Mouse (Mus musculus) embryonic facial prominence, embryonic 10.5 days (tissue): ENCODE measurements at regions not wholly inside any gene's neighbourhood (a gene's known extent, or its start where the extent isn't known, plus 50 kb on each side); places are given as distances from the start of the nearest gene placed in this dataset.

Experiments
- DNase-seq: peaks from one replicate; pipeline ENCODE4 v3.0.0-alpha.2; 2017; ENCODE audit warnings: low spot score
- H3K27ac ChIP-seq: fragments of 300-500 bp; sonication (generic); replicated peaks from 2 replicates; pipeline ENCODE4 v1.5.1; 2016; ENCODE audit warnings: mild to moderate bottlenecking
- H3K27me3 ChIP-seq: fragments of 300-500 bp; sonication (generic); replicated peaks from 2 replicates; pipeline ENCODE4 v1.6.1; 2016; ENCODE audit warnings: low read depth, mild to moderate bottlenecking; ENCODE audit not compliant: poor library complexity, severe bottlenecking
- H3K36me3 ChIP-seq: fragments of 300-500 bp; sonication (generic); replicated peaks from 2 replicates; pipeline ENCODE4 v1.6.1; 2016; ENCODE audit warnings: mild to moderate bottlenecking, moderate library complexity
- H3K4me1 ChIP-seq: fragments of 300-500 bp; sonication (generic); 2 replicates; pipeline ENCODE4 v1.6.1; 2016
- H3K4me3 ChIP-seq: fragments of 300-500 bp; sonication (generic); 2 replicates; pipeline ENCODE4 v1.5.1; 2016; ENCODE audit warnings: mild to moderate bottlenecking, moderate library complexity
- H3K9me3 ChIP-seq: fragments of 300-500 bp; sonication (generic); 2 replicates; pipeline ENCODE4 v1.6.1; 2016; ENCODE audit warnings: mild to moderate bottlenecking
- WGBS: fragments of 180-500 bp; shearing (Covaris S2); methylation state at CpG from one replicate; pipeline ENCODE4 v1.1.7; 2016; 5-methylcytosine and 5-hydroxymethylcytosine counted together

GRCm38 (mm10) chr1:71900106-71901074, 247.4 kb upstream of the Fn1 start:
- WGBS, result 86% methylated on average over 9 of the region's 9 CpGs
- Histone ChIP-seq H3K4me1 (peaks cover 39% of the 10 kb centered on the region), H3K36me3 (no peaks in the 10 kb centered on the region), H3K4me3 (no peak overlapping the region), H3K9me3 (no peaks in the 10 kb centered on the region), H3K27me3 (no peaks in the 10 kb centered on the region), H3K27ac (no peak overlapping the region)
- no peak for DNase-seq

DNA sequence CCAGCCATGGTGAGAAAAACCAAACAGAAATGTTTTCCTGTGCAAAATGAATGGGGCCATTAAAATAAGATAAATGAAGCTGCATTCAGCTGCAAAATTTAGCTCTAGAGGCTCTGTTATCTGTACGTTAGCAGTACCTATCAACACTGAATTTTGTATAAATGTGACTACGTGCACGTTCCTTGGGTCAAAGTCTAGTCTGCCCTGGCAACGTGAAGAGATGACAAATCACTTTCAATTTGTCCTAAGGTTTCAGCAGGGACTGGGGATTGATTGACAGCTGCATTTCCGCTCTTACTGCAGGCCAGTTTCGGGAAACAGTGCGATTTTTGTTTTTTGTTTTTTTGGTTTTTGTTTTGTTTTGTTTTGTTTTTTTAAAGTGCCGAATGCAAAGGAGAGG, 246.1 kb upstream of the Fn1 start:
- Histone ChIP-seq H3K36me3 (no peaks in the 10 kb centered on the region), H3K4me1 (peaks cover 39% of the 10 kb centered on the region), H3K9me3 (no peaks in the 10 kb centered on the region), H3K27me3 (no peaks in the 10 kb centered on the region), H3K27ac (no peak overlapping the region), H3K4me3 (no peak overlapping the region)
- DNase-seq, result no peak
- 56% methylated on average over 8 of the region's 8 CpGs for WGBS

- no peaks in the 10 kb centered on the region for H3K9me3 ChIP-seq
- H3K4me1 ChIP-seq, result peaks cover 45% of the 10 kb centered on the region
- no peaks in the 10 kb centered on the region for H3K27me3 ChIP-seq
- no peak overlapping the region for H3K4me3 ChIP-seq
- no peak overlapping the region for H3K27ac ChIP-seq
- DNase-seq, result no peak
- WGBS, result 86% methylated on average over 6 of the region's 6 CpGs
- no peaks in the 10 kb centered on the region for H3K36me3 ChIP-seq
These were observed 245.2 kb upstream of the Fn1 start for GRCm38 (mm10) chr1:71898198-71898597.

DNA sequence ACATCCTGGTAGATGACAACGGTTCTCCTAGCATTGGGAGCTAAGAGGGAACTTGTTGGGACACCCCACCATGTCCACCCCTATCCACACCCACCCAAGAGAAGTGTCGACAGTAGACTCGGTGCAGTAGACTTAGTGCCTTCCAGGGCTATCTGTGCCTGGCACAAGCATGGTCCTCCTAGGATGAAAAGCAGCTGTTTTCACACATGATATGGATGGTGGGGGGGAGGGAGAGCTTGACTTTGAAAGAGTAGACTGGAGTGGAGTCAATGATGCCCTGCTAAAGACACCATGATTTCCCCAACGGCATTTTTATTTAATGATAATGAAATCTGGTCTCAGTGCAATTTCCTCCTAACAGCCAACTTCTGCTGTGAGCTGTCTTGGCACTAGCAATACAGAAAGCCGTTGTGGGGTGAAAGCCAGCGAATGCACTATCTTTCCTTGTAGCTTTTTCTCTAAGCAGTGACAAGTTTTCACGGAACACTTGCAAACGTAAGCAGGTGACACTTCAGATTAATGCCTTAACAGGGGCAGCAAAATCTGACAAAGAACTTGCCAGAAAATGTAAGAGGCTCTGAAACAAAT, 244.6 kb upstream of the Fn1 start:
- H3K4me3 ChIP-seq, result no peak overlapping the region
- H3K9me3 ChIP-seq, result no peaks in the 10 kb centered on the region
- WGBS, result 90% methylated on average over 8 of the region's 8 CpGs
- H3K36me3 ChIP-seq, result no peaks in the 10 kb centered on the region
- no peak for DNase-seq
- H3K27ac ChIP-seq, result no peak overlapping the region
- H3K27me3 ChIP-seq, result no peaks in the 10 kb centered on the region
- H3K4me1 ChIP-seq, result peaks cover 46% of the 10 kb centered on the region

- 66% methylated on average over 11 of the region's 11 CpGs for WGBS
- 0 out of 2 replicates have a peak overlapping the region, but pooled peaks have one; percentile 19 for H3K27ac ChIP-seq
These were observed 243.2 kb upstream of the Fn1 start for GRCm38 (mm10) chr1:71896141-71896725.

DNA sequence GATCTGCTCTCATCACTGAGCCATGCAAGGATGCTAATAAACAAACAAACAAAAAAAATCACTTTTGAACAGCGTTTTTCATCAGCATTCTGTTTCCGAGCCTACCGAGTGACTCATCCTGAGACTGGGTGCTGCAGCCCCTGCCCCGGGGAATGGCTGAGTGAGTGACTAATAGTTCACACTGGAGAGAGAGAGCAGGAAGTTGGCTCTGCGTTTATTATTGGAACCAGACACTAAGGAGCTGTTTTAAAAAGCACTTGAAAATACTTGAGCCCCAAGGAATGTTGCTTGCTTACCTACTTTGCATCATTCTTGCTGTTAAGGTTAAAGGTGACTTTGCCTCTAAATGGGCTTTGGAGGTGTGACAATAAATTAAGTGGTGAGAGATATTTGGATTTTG, 240.6 kb upstream of the Fn1 start:
- WGBS, result 32% methylated on average over 5 of the region's 5 CpGs
- no peaks in the 10 kb centered on the region; the same call in 1 of the 2 replicates for H3K27me3 ChIP-seq
- H3K4me1 ChIP-seq, result peaks cover 30% of the 10 kb centered on the region
- no peaks in the 10 kb centered on the region for H3K9me3 ChIP-seq
- DNase-seq, result peak; percentile 40
- no peak overlapping the region for H3K4me3 ChIP-seq
- no peak overlapping the region for H3K27ac ChIP-seq
- H3K36me3 ChIP-seq, result no peaks in the 10 kb centered on the region

More at GRCm38 (mm10) chr1:71896141-71896725, 243.2 kb upstream of the Fn1 start:
- DNase-seq, result no peak
- Histone ChIP-seq H3K4me3 (no peak overlapping the region), H3K4me1 (peaks cover 46% of the 10 kb centered on the region), H3K27me3 (no peaks in the 10 kb centered on the region; the same call in 1 of the 2 replicates), H3K36me3 (no peaks in the 10 kb centered on the region), H3K9me3 (no peaks in the 10 kb centered on the region)

DNA sequence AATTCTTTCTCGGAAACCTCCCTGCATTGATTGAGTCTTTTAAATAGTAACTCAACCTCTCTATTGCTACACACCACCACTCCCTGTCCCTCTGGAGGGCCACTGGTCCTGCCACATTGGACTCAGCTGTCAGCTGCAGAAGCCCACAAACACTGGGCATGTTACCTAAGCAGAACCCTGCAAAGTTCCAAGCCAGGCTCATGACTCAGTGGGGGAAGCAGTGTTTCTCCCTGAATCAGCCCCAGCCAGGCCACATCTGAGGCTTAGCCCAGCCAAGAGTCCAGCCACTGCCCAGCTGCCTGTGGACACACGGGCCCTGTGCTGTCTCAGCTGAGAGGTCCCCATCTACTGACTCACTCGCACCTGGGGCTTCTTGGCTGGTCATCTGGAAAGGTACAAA, 234.8 kb upstream of the Fn1 start:
- H3K27ac ChIP-seq, result no peak overlapping the region
- DNase-seq, result no peak
- H3K36me3 ChIP-seq, result no peaks in the 10 kb centered on the region
- H3K4me3 ChIP-seq, result no peak overlapping the region
- no peaks in the 10 kb centered on the region; the same call in 1 of the 2 replicates for H3K4me1 ChIP-seq
- no peaks in the 10 kb centered on the region for H3K9me3 ChIP-seq
- 89% methylated on average over 3 of the region's 3 CpGs for WGBS
- H3K27me3 ChIP-seq, result no peaks in the 10 kb centered on the region; the same call in 1 of the 2 replicates

GRCm38 (mm10) chr1:71886903-71887302, 233.9 kb upstream of the Fn1 start:
- H3K9me3 ChIP-seq, result no peaks in the 10 kb centered on the region
- H3K4me3 ChIP-seq, result no peak overlapping the region
- H3K27me3 ChIP-seq, result no peaks in the 10 kb centered on the region; the same call in 1 of the 2 replicates
- 93% methylated on average over 6 of the region's 6 CpGs for WGBS
- H3K4me1 ChIP-seq, result no peaks in the 10 kb centered on the region; the same call in 1 of the 2 replicates
- no peak for DNase-seq
- H3K27ac ChIP-seq, result no peak overlapping the region
- H3K36me3 ChIP-seq, result no peaks in the 10 kb centered on the region

- H3K4me1 ChIP-seq, result peaks cover under 1% of the 10 kb centered on the region
- no peaks in the 10 kb centered on the region for H3K27me3 ChIP-seq
- H3K4me3 ChIP-seq, result no peak overlapping the region
- 79% methylated on average over 5 of the region's 5 CpGs for WGBS
- no peak overlapping the region for H3K27ac ChIP-seq
- no peaks in the 10 kb centered on the region for H3K9me3 ChIP-seq
- no peaks in the 10 kb centered on the region for H3K36me3 ChIP-seq
- no peak for DNase-seq
These were observed 233.2 kb upstream of the Fn1 start for GRCm38 (mm10) chr1:71886233-71886632.

- 92% methylated on average over 12 of the region's 12 CpGs for WGBS
- H3K27me3 ChIP-seq, result no peaks in the 10 kb centered on the region
- H3K4me1 ChIP-seq, result peaks cover 10% of the 10 kb centered on the region
- no peaks in the 10 kb centered on the region for H3K36me3 ChIP-seq
- DNase-seq, result no peak
- H3K27ac ChIP-seq, result no peak overlapping the region
- H3K4me3 ChIP-seq, result no peak overlapping the region
- H3K9me3 ChIP-seq, result no peaks in the 10 kb centered on the region
These were observed 228.9 kb upstream of the Fn1 start for GRCm38 (mm10) chr1:71881851-71882250.

DNA sequence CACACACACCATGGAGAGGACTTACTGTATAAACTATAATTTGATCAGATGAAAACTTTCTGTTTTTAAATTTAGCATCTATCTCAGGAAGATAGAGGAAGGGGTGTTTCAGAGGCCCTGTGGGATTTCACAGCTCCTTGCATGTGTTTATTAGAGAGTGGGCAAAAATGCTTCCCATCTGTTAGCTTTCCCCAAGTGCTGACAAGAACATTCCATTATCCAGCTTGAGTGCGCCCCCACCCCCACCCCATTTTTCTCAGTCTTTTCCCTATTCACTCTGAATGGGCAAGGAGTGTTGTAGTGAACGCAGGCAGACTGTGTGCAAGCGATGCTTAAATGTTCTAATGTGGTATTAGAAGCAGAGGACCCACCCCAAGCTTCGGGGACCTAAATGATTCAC, 228.2 kb upstream of the Fn1 start:
- Histone ChIP-seq H3K27me3 (no peaks in the 10 kb centered on the region), H3K4me1 (peaks cover 10% of the 10 kb centered on the region), H3K27ac (no peak overlapping the region), H3K36me3 (no peaks in the 10 kb centered on the region), H3K9me3 (no peaks in the 10 kb centered on the region), H3K4me3 (no peak overlapping the region)
- WGBS, result 84% methylated on average over 4 of the region's 4 CpGs
- DNase-seq, result no peak

- 58% methylated on average over 6 of the region's 6 CpGs for WGBS
- Histone ChIP-seq H3K27ac (no peak overlapping the region), H3K4me1 (peaks cover 10% of the 10 kb centered on the region; the same call in 1 of the 2 replicates), H3K27me3 (no peaks in the 10 kb centered on the region), H3K9me3 (no peaks in the 10 kb centered on the region), H3K4me3 (no peak overlapping the region), H3K36me3 (no peaks in the 10 kb centered on the region)
- DNase-seq, result no peak
These were observed 227.5 kb upstream of the Fn1 start for GRCm38 (mm10) chr1:71880480-71880879.
